Mouse (Mus musculus) thymus, postnatal 10 days (tissue): ENCODE results near the gene Carns1.

Source experiments
- DNase-seq, 2 experiments: peaks; one replicate each; pipeline ENCODE4 v3.0.0; 2021; ENCODE audit warnings: low spot score in 2 of 2

The Carns1 gene

GRCm38 (mm10) chr19:4171393-4172290, 3.6 kb downstream of the Carns1 start:
- DNase-seq: no peak

GRCm38 (mm10) chr19:4170723-4171392, 4.4 kb downstream of the Carns1 start:
- DNase-seq: no peak

DNA sequence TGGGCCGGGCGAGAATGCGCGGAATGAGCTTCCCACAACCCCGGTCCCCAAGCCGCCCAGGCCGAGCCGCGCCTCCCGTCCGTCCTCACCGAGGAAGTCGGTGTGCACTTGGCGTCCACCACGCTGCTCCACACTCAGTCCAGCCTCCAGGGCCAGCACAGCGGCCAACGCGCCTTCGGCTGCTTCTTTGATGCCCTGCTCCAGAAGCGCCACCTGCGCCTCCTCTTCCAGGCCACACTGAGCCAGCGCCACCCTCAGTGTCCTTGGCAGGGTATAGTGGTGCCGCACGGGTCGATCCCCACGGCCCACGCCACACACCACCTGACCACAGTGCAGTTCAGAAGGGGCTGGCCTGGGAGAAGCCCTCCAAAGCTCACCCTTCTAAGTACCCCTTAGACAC, 5.5 kb downstream of the Carns1 start:
- peak in 1 of 2 experiments; percentile 52 for DNase-seq

DNA sequence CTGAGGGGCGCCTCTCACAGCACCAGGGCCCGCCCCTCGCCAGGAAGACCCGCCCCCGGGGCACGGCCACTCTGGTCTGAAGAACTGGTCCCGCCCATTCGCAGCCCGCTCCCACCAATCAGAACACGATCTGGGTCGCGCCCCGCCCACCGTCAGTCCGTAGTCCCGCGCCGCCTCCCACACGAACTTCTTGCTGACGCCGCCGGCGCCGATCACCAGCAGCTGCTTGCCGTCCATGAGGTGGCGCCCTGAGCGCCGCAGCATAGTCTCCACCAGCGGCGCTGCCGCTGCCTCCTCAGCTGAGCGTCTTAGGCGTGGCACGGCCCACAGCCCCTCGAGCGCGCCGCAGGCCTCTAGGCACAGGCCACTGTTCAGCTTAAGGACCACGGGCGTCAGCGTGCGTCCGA, 5.9 kb downstream of the Carns1 start:
- DNase-seq: peak; percentile 99

DNA sequence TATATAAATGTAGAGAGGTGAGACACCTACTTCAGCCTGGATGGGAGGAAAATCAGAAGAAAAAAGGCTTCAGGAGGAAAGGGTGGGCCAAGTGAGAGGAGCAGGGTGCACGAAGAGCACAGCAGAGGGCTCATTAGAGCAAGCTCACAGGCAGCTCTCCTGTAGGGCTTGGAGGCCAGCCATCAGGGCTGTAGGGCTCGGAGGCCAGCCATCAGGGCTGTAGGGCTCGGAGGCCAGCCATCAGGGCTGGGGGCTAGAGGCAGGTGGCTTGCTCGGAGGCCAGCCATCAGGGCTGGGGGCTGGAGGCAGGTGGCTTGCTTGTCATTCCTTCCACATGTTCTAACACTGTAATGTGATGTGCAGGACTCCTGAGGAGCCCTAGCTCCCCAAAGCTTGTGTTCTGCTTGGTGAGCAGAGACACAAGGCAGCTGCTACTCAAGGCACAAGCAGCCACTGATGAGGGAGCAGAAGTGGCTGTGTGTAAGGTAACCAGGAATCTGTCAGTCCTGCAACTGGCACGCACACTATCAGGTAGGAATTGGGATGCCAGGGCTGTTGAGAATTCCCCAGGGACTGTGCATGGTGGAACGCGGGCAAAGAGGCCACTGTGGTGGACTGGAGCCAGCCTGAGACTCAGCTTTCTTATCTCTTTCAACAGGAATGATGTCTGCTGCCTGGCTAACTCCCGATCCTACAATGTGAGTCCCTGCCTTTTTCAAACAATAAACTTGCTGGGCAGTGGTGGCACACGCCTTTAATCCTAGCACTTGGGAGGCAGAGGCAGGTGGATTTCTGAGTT, 8.4 kb downstream of the Carns1 start:
- DNase-seq: no peak

- DNase-seq: no peak
Measured at GRCm38 (mm10) chr19:4164721-4165120, 10.6 kb downstream of the Carns1 start.

GRCm38 (mm10) chr19:4164100-4164499, 11.2 kb downstream of the Carns1 start:
- DNase-seq: no peak

DNA sequence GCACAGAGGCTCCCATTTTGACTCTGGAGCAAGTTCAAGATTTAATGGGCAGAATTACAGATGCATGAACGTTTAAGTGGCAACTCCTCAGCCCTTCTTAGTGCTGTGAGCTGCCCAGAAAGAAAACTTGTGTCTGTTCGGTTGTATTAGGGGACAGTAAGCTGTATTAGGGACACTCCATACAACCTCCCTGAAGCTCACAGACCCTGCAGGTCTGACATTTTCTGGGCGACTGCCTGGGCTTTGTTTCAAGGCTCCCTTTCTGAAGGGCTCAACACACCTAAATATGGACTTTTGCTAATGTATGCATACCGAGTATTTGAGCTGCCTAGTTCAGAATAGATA, 11.8 kb downstream of the Carns1 start:
- DNase-seq: no peak

- DNase-seq: peak; percentile 88 to 92
Measured at GRCm38 (mm10) chr19:4162646-4163542, 12.4 kb downstream of the Carns1 start, which contains the start of gene Rps6kb2. TSS of gene Rps6kb2 (minus strand) at chr19:4163354.

DNA sequence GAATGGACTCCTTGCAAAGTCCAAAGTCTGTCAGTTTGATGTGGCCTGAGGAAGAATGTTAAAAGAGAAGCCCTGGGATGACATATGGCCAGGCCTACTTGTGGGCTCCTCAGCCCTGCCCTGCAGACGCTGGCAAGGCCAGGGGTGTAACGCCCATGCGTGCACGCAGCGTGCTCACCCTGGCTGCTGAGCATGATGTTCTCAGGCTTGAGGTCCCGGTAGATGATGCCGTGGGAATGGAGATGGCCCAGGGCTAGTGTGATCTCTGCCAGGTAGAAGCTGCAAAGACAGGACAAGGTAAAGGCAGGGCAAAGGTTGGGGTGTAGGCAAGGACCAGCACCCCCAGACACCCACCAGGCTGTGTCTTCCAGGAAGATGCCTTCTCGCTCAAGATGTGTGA, 16.2 kb downstream of the Carns1 start:
- DNase-seq: no peak

DNA sequence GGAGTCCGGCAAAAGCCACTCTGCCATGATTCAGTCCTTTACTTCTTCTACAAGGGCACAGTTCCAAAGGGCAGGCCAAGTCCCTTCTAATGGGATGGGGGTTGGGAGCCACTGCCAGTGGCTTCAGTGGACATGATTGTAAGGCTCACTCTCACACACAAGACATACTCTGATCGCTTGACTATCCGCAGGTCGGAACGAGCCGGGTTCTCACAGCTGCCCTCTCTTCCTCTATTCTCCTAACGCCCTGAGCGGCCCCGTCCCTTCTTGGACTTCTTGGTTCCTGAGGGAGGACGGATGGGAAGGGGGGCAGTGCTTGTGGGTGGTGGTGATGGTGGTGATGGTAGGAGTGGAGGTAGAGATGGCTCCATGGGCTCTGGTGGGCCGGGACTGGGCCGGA, 18.5 kb downstream of the Carns1 start:
- DNase-seq: no peak

DNA sequence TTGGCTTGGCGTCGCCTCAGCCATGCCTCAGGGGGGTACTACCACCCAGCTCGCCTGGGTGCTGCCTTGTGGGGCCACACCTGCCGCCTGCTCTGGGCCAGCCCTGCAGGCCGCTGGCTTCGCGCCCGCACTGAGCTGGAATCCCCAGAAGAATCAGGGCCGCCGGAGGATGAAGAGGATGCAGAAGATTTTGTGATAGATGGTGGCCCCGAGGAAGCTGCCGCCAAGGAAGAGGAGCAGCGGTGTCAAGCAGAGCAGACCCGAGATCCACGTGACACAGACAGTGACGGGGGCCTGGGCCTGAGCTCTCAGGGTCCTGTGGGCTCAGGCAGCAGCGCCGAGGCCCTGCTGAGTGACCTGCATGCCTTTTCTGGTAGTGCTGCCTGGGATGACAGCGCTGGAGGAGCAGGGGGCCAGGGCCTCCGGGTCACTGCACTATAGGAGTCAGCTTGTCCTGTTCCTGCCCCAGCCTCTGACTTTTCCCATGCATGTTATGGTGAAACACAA, 19.2 kb downstream of the Carns1 start:
- DNase-seq: peak in 1 of 2 experiments; percentile 42

DNA sequence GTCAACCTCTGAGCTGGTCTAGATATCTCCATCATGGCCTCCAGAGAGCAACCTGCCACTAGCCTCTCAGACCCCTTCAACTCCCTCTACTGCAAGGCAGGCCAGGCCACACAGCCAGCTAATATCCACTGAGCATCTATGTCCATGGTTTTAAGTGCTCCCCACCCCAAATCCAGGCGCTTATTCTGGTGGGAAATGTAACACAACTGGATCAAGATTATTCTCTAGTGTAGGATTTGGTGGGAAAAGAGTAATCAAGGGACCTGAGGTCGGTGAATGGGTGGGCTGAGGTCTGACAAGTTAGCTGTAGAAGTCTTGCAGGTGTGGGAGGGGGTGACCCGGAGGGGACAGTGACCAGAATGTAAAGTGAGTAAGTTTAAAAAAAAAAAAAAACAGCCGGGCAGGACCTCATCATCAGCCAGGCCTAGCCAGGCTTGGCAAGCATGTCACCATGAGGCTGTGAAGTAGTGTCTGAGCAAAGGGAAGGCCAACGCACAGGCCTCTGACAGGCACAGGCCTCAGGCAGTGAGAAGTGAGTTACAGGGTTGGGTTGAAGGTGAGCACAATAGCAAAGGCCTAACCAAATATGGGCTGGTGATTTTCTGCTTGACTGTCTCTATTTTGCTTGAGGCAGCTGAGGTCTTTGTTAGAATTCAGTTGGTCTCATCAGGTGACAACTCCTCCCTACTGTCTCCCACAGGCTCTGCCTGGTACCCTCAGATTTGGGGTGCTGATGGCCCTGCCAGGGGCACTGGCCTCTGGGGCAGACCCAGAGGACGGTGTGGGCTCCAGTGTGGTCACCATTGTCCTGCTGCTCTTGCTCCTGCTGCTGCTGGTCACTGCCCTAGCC, 19.8 kb downstream of the Carns1 start:
- no peak for DNase-seq

DNA sequence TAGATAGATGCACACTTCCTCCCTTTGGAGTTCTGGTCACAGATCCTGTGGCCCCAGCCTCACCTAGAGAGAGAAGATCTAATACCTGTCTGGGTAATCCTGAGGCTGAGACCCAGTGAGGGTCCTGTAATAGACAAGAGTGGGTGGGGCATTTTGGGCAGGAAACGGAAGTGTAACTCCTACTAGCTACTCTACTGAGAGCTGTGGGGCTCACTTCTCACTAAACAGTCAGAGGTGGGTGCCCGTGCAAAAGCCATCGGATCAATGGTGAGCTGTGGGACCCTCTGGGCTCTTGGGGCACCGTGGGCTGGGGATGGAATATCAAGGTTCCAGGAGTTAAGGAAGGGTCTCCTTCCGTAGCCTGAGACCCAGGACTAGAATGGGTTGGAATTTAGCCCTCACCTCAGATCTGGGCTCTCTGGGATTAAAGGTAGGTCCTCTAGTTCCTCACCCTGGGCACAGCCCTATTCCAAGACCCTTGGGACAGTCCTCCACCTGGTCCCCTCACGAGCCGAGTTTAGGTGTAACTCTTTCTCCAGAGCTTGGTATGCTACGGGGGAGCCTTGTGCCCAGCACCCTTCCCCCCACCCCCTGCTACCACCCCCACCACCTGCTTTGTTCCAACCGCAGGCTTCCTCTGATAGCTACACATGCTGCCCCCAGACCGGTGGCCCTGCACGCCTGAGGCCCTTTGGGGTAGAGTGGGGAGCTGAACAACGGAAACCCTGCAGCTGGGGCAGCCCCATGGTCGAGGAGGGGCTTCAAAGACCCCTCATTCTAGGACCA, 20.6 kb downstream of the Carns1 start:
- DNase-seq: peak; percentile 81 to 82

DNA sequence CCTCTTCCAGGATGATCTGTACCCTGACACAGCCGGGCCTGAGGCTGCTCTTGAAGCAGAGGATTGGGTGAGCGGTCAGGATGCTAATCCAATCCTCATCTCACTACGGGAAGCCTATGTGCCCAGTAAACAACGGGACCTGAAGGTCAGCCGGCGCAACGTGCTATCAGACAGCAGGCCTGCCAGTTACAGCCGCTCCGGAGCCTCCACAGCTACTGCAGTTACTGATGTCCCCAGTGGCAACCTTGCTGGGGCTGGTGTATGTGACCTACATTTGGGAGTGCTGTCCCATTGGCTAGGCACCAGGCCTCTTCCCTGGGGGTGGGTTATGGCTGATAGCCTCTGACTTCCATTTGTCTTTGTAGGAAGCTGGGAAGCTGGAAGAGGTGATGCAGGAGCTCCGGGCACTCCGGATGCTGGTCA, 22.0 kb downstream of the Carns1 start, which contains the start of gene Ptprcap:
Gene Ptprcap, plus strand, starts transcription at position 373 of the 423 bp plus-strand sequence.
- no peak for DNase-seq

- no peak for DNase-seq
Measured at GRCm38 (mm10) chr19:4152445-4153231, 22.6 kb downstream of the Carns1 start.

DNA sequence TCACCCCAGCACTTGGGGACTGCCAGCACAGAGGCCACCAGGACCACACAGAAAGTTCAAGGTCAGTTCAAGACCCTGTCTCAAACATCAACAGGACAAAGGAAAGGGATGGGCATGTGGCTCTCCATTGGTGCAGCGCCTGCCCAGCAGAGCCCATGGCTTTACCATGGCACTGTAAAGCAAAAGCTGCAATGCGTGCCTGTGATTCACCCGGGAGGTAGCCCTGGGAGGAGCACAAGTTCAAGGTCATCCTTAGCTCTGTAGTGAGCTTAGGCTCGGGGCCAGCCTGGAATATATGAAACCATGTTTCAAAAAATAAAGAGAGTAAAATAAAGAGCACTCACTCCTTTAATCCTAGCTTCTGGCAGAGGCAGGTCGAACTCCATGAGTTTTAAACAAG, 23.4 kb downstream of the Carns1 start:
- no peak for DNase-seq

GRCm38 (mm10) chr19:4151488-4151860, 23.8 kb downstream of the Carns1 start:
- no peak for DNase-seq
